Mouse (Mus musculus) megakaryocyte, embryonic 14.5 days (primary cell): Measurements from ENCODE around the gene Aptx.

Experiments
- FLI1 ChIP-seq: IDR thresholded peaks from 2 replicates; pipeline ENCODE4 v1.6.1; 2012; ENCODE audit warnings: low read length, inconsistent platforms, mixed read lengths
- GATA1 ChIP-seq: IDR thresholded peaks from 3 replicates; pipeline ENCODE4 v1.6.1; 2012; ENCODE audit warnings: mixed read lengths, low read length, inconsistent platforms, borderline replicate concordance

- no peak for TF ChIP-seq FLI1
- no peak for TF ChIP-seq GATA1
Measured at GRCm38 (mm10) chr4:40720910-40721309, 17.9 kb upstream of the Aptx start.
